13 mouse cellular contexts compared by ENCODE assay signal in genomic region chr1:190541892-190542291, GRCm38 (mm10).
DNase-seq lines count a peak whose midpoint lies in the region; ATAC-seq lines count a peak whose summit lies in the region.
"Had no signal": no experiment of that assay in that cellular context is flagged by ENCODE, and none has a peak within 500 bp of the region (broad histone marks: within the 10 kb centered on the region; RNA-seq: fewer than 3 reads in every experiment).

No protein-coding gene starts in this region.

- no peaks in the 10 kb centered on the region for H3K4me1 ChIP-seq in hindbrain, embryonic 11.5 days (replicated peaks; ENCODE audit: control insufficient read depth, insufficient read depth, low read length)
- no peaks in the 10 kb centered on the region for H3K4me1 ChIP-seq in hindbrain, embryonic 13.5 days (replicated peaks)
- no peaks in the 10 kb centered on the region for H3K4me1 ChIP-seq in midbrain, embryonic 11.5 days (ENCODE audit: control insufficient read depth, insufficient read depth, low read length)
- H3K4me1 ChIP-seq in midbrain, embryonic 13.5 days (replicated peaks) = no peaks in the 10 kb centered on the region
- H3K4me1 ChIP-seq: kidney, embryonic 15.5 days; limb, embryonic 12.5 days; neural tube, embryonic 12.5 days had no signal

- no peak for ATAC-seq in hindbrain, embryonic 11.5 days (ENCODE audit: low FRiP score)
- no peak for ATAC-seq in hindbrain, embryonic 13.5 days (ENCODE audit: low FRiP score)
- ATAC-seq in midbrain, embryonic 11.5 days (ENCODE audit: low FRiP score) = no peak
- ATAC-seq in midbrain, embryonic 13.5 days = no peak
- ATAC-seq: activated CD4-positive, CD25-positive, alpha-beta regulatory T cell, adult 4 months had no signal

- H3K36me3 ChIP-seq in hindbrain, embryonic 11.5 days (ENCODE audit: control insufficient read depth, insufficient read depth, low read length) = no peaks in the 10 kb centered on the region
- no peaks in the 10 kb centered on the region for H3K36me3 ChIP-seq in hindbrain, embryonic 13.5 days
- H3K36me3 ChIP-seq in midbrain, embryonic 11.5 days (ENCODE audit: control insufficient read depth, insufficient read depth, low read length) = no peaks in the 10 kb centered on the region
- H3K36me3 ChIP-seq in midbrain, embryonic 13.5 days = no peaks in the 10 kb centered on the region
- H3K36me3 ChIP-seq: G1E; kidney, embryonic 15.5 days; limb, embryonic 12.5 days; neural tube, embryonic 12.5 days had no signal

- peak; percentile 41 for DNase-seq in hindbrain, embryonic 11.5 days (ENCODE audit: low spot score)
- peak; percentile 80 for DNase-seq in midbrain, embryonic 11.5 days (ENCODE audit: low spot score, missing footprints)
- DNase-seq in NIH3T3 (ENCODE audit: low read depth) = peak; percentile 40
- DNase-seq in embryo, embryonic 11 days = peak; percentile 48
- DNase-seq in frontal cortex, adult 2 months (ENCODE audit: extremely low spot score in 1 of 2, low spot score in 1 of 2) = no peak
- DNase-seq: lung, adult 2 months had no signal

- H3K4me3 ChIP-seq in hindbrain, embryonic 11.5 days (ENCODE audit: low read depth, low read length) = no peak overlapping the region
- no peak overlapping the region for H3K4me3 ChIP-seq in hindbrain, embryonic 13.5 days
- no peak overlapping the region for H3K4me3 ChIP-seq in midbrain, embryonic 11.5 days (ENCODE audit: low read depth, low read length)
- no peak overlapping the region for H3K4me3 ChIP-seq in midbrain, embryonic 13.5 days (replicated peaks)
- H3K4me3 ChIP-seq: kidney, embryonic 15.5 days; limb, embryonic 12.5 days; neural tube, embryonic 12.5 days had no signal

- no peak overlapping the region for H3K4me2 ChIP-seq in hindbrain, embryonic 11.5 days (replicated peaks; ENCODE audit: low read depth, low read length)
- no peak overlapping the region for H3K4me2 ChIP-seq in hindbrain, embryonic 13.5 days
- no peak overlapping the region for H3K4me2 ChIP-seq in midbrain, embryonic 11.5 days
- H3K4me2 ChIP-seq in midbrain, embryonic 13.5 days (replicated peaks) = no peak overlapping the region
- H3K4me2 ChIP-seq: kidney, embryonic 15.5 days; limb, embryonic 12.5 days; neural tube, embryonic 12.5 days had no signal

- no peaks in the 10 kb centered on the region for H3K9me3 ChIP-seq in hindbrain, embryonic 11.5 days (ENCODE audit: control insufficient read depth, low read length)
- H3K9me3 ChIP-seq in hindbrain, embryonic 13.5 days = no peaks in the 10 kb centered on the region
- no peaks in the 10 kb centered on the region for H3K9me3 ChIP-seq in midbrain, embryonic 11.5 days (ENCODE audit: control insufficient read depth, low read length)
- H3K9me3 ChIP-seq in midbrain, embryonic 13.5 days = no peaks in the 10 kb centered on the region; the same call in 1 of the 2 replicates
- H3K9me3 ChIP-seq: kidney, embryonic 15.5 days; limb, embryonic 12.5 days; neural tube, embryonic 12.5 days had no signal

- H3K27me3 ChIP-seq in hindbrain, embryonic 11.5 days (ENCODE audit: control insufficient read depth, insufficient read depth, low read length) = no peaks in the 10 kb centered on the region
- 0 out of 2 replicates have a peak, but pooled peaks cover 3% of the 10 kb centered on the region for H3K27me3 ChIP-seq in hindbrain, embryonic 13.5 days
- H3K27me3 ChIP-seq in midbrain, embryonic 11.5 days (ENCODE audit: control insufficient read depth, insufficient read depth, low read length) = no peaks in the 10 kb centered on the region
- H3K27me3 ChIP-seq in midbrain, embryonic 13.5 days = peaks cover 10% of the 10 kb centered on the region
- H3K27me3 ChIP-seq: limb, embryonic 12.5 days; neural tube, embryonic 12.5 days had no signal

- 60% methylated on average over 2 of the region's 2 CpGs for WGBS in hindbrain, embryonic 11.5 days
- 62% methylated on average over 2 of the region's 2 CpGs for WGBS in hindbrain, embryonic 13.5 days
- 51% methylated on average over 2 of the region's 2 CpGs for WGBS in midbrain, embryonic 11.5 days
- WGBS in midbrain, embryonic 13.5 days = 65% methylated on average over 2 of the region's 2 CpGs

- H3K9ac ChIP-seq in hindbrain, embryonic 11.5 days (ENCODE audit: low read depth, low read length) = no peak overlapping the region
- no peak overlapping the region for H3K9ac ChIP-seq in hindbrain, embryonic 13.5 days
- H3K9ac ChIP-seq in midbrain, embryonic 11.5 days (ENCODE audit: low read length) = no peak overlapping the region
- no peak overlapping the region for H3K9ac ChIP-seq in midbrain, embryonic 13.5 days (replicated peaks)
- H3K9ac ChIP-seq: kidney, embryonic 15.5 days; limb, embryonic 12.5 days; neural tube, embryonic 12.5 days had no signal

- H3K27ac ChIP-seq in hindbrain, embryonic 11.5 days (ENCODE audit: low read depth, low read length) = no peak overlapping the region
- no peak overlapping the region for H3K27ac ChIP-seq in hindbrain, embryonic 13.5 days
- H3K27ac ChIP-seq in midbrain, embryonic 11.5 days (ENCODE audit: low read depth, low read length) = no peak overlapping the region
- no peak overlapping the region for H3K27ac ChIP-seq in midbrain, embryonic 13.5 days
- H3K27ac ChIP-seq: kidney, embryonic 15.5 days; limb, embryonic 12.5 days; neural tube, embryonic 12.5 days had no signal

Comparison
In these comparisons a context has a peak if more than half of its experiments do, and no peak if none do; other contexts are left out.
1. DNase-seq: peak in hindbrain, embryonic 11.5 days (single experiment), midbrain, embryonic 11.5 days (single experiment), NIH3T3 (single experiment) and embryo, embryonic 11 days (single experiment); none in frontal cortex, adult 2 months (0 of 2).